ENCODE assay signal across 13 mouse cellular contexts in genomic region chr17:65777461-65777860, GRCm38 (mm10).
"Had no signal": no experiment of that assay in that cellular context is flagged by ENCODE, and none has a peak within 500 bp of the region (broad histone marks: within the 10 kb centered on the region; RNA-seq: fewer than 3 reads in every experiment).

No protein-coding gene starts in this region.

- H3K4me3 ChIP-seq: midbrain, embryonic 10.5 days; neural tube, embryonic 13.5 days; stomach, embryonic 15.5 days had no signal

- H3K9me3 ChIP-seq: midbrain, embryonic 10.5 days; neural tube, embryonic 13.5 days; stomach, embryonic 15.5 days had no signal

- H3K27ac ChIP-seq: midbrain, embryonic 10.5 days; neural tube, embryonic 13.5 days; stomach, embryonic 15.5 days had no signal

- H3K4me2 ChIP-seq: liver, embryonic 11.5 days; neural tube, embryonic 13.5 days; stomach, embryonic 15.5 days had no signal

- H3K36me3 ChIP-seq: midbrain, embryonic 10.5 days; neural tube, embryonic 13.5 days; stomach, embryonic 15.5 days had no signal

- H3K9ac ChIP-seq: neural tube, embryonic 13.5 days; stomach, embryonic 15.5 days had no signal

- DNase-seq: kidney, adult 11 months; kidney, adult 9 months; kidney, postnatal 10 days; kidney, postnatal 4 days; left cerebral cortex, postnatal 4 days; retina, postnatal 1 day; right cerebral cortex, postnatal 4 days; thymus, postnatal 4 days had no signal

- H3K27me3 ChIP-seq: neural tube, embryonic 13.5 days; stomach, embryonic 15.5 days had no signal

- ATAC-seq: midbrain, embryonic 16.5 days had no signal
